Mouse (Mus musculus) liver, embryonic 16.5 days (tissue): ENCODE results near the gene Cmc2. TPM values are rescaled to one million over a fixed set of nuclear protein-coding genes. Genes with fewer than 3 reads are reported as not detected.

Source experiments
- ATAC-seq: fragments of 200-750 bp; cut with Nextera tagmentation; 2 replicates; pipeline ENCODE4 v1.8.0; 2017; ENCODE audit warnings: low read depth, mild to moderate bottlenecking, moderate number of reproducible peaks, moderate library complexity
- H3K27ac ChIP-seq: fragments of 300-500 bp; sonication (generic); 2 replicates; pipeline ENCODE4 v1.5.1; 2014; ENCODE audit warnings: mild to moderate bottlenecking, low read length
- H3K27me3 ChIP-seq: fragments of 300-500 bp; sonication (generic); 2 replicates; pipeline ENCODE4 v1.6.1; 2014; ENCODE audit warnings: low read depth, low read length, mixed read lengths; ENCODE audit not compliant: control insufficient read depth, insufficient read depth
- H3K36me3 ChIP-seq: fragments of 300-500 bp; sonication (generic); 2 replicates; pipeline ENCODE4 v1.6.1; 2014; ENCODE audit warnings: mild to moderate bottlenecking; ENCODE audit not compliant: control insufficient read depth, insufficient read depth
- H3K4me1 ChIP-seq: fragments of 300-500 bp; sonication (generic); 2 replicates; pipeline ENCODE4 v1.6.1; 2014; ENCODE audit warnings: low read depth, low read length, mixed read lengths; ENCODE audit not compliant: control insufficient read depth
- H3K4me2 ChIP-seq: fragments of 300-500 bp; sonication (generic); 2 replicates; pipeline ENCODE4 v1.6.1; 2014; ENCODE audit warnings: low read depth, low read length, mixed read lengths
- H3K4me3 ChIP-seq: fragments of 300-500 bp; sonication (generic); 2 replicates; pipeline ENCODE4 v1.5.1; 2014; ENCODE audit warnings: low read depth, mild to moderate bottlenecking, low read length
- H3K9ac ChIP-seq: fragments of 300-500 bp; sonication (generic); 2 replicates; pipeline ENCODE4 v1.6.1; 2014; ENCODE audit warnings: low read depth, low read length
- H3K9me3 ChIP-seq: fragments of 300-500 bp; sonication (generic); replicated peaks from 2 replicates; pipeline ENCODE4 v1.6.1; 2016; ENCODE audit warnings: low read length; ENCODE audit not compliant: control insufficient read depth
- WGBS: fragments of 180-500 bp; shearing (Covaris S2); extraction: QIAGEN DNeasy Blood & Tissue Kit; methylation state at CpG from one replicate; pipeline ENCODE4 v1.1.7; 2014; ENCODE audit not compliant: insufficient replicate concordance; 5-methylcytosine and 5-hydroxymethylcytosine counted together
- polyA plus RNA-seq: library from polyadenylated mRNA; unstranded; fragments of >200 nt; fragmentation: Nextera tagmentation; extraction: Ambion mirVana; gene quantifications from 2 replicates; pipeline ENCODE4 v1.2.1, GENCODE M21; 2015

Cmc2 gene
- polyA plus RNA-seq, 1 experiment from 2014 or later, result 54.0 TPM

GRCm38 (mm10) chr8:116927880-116928279 is 6.6 kb upstream of the Cmc2 start:
- Histone ChIP-seq H3K4me2 (no peak overlapping the region), H3K4me3 (no peak overlapping the region), H3K9ac (no peak overlapping the region), H3K27ac (no peak overlapping the region), H3K27me3 (no peaks in the 10 kb centered on the region), H3K4me1 (peaks cover 4% of the 10 kb centered on the region), H3K9me3 (no peaks in the 10 kb centered on the region), H3K36me3 (peaks cover 39% of the 10 kb centered on the region)
- WGBS, result 74% methylated on average over 9 of the region's 9 CpGs
- ATAC-seq, result peak; percentile 41; the same call in 1 of the 2 replicates

GRCm38 (mm10) chr8:116923526-116923925 is 2.3 kb upstream of the Cmc2 start:
- Histone ChIP-seq H3K4me2 (no peak overlapping the region), H3K27me3 (no peaks in the 10 kb centered on the region), H3K4me3 (no peak overlapping the region), H3K36me3 (peaks cover 23% of the 10 kb centered on the region), H3K9ac (no peak overlapping the region), H3K27ac (no peak overlapping the region), H3K9me3 (no peaks in the 10 kb centered on the region), H3K4me1 (peaks cover 22% of the 10 kb centered on the region)
- WGBS, result 39% methylated on average over 8 of the region's 8 CpGs
- no peak for ATAC-seq

- Histone ChIP-seq H3K36me3 (peaks cover 13% of the 10 kb centered on the region), H3K4me3 (peak overlapping the region; percentile 93), H3K9ac (peak overlapping the region; percentile 91), H3K9me3 (no peaks in the 10 kb centered on the region), H3K27me3 (no peaks in the 10 kb centered on the region), H3K4me1 (peaks cover 25% of the 10 kb centered on the region), H3K27ac (peak overlapping the region; percentile 92), H3K4me2 (peak overlapping the region; percentile 81)
- no peak for ATAC-seq
- WGBS, result 24% methylated on average over 17 of the region's 17 CpGs
These were observed 954 bp upstream of the Cmc2 start for GRCm38 (mm10) chr8:116922060-116922757.

GRCm38 (mm10) chr8:116921005-116921336 is 284 bp downstream of the Cmc2 start:
- Histone ChIP-seq H3K4me1 (peaks cover 25% of the 10 kb centered on the region), H3K4me2 (peak overlapping the region; percentile 81), H3K27me3 (no peaks in the 10 kb centered on the region), H3K9me3 (no peaks in the 10 kb centered on the region), H3K27ac (peak overlapping the region; percentile 92), H3K9ac (peak overlapping the region; percentile 91), H3K36me3 (peaks cover 1% of the 10 kb centered on the region), H3K4me3 (peak overlapping the region; percentile 93)
- WGBS, result under 1% methylated on average over 22 of the region's 22 CpGs
- peak; percentile 62 for ATAC-seq

- WGBS, result 91% methylated on average over 4 of the region's 4 CpGs
- no peaks in the 10 kb centered on the region for H3K9me3 ChIP-seq
These were observed 15.4 kb downstream of the Cmc2 start for GRCm38 (mm10) chr8:116905836-116906235.

GRCm38 (mm10) chr8:116905252-116905651 is 16.0 kb downstream of the Cmc2 start:
- WGBS, result 66% methylated on average over 4 of the region's 4 CpGs

More at GRCm38 (mm10) chr8:116905836-116906235, 15.4 kb downstream of the Cmc2 start:
- H3K9ac ChIP-seq, result no peak overlapping the region
- H3K4me2 ChIP-seq, result no peak overlapping the region
- no peak for ATAC-seq
- no peaks in the 10 kb centered on the region for H3K27me3 ChIP-seq
- no peaks in the 10 kb centered on the region for H3K4me1 ChIP-seq
- H3K4me3 ChIP-seq, result no peak overlapping the region
- no peak overlapping the region for H3K27ac ChIP-seq
- peaks cover 5% of the 10 kb centered on the region; the same call in 1 of the 2 replicates for H3K36me3 ChIP-seq

GRCm38 (mm10) chr8:116904736-116905135 is 16.5 kb downstream of the Cmc2 start:
- H3K4me2 ChIP-seq, result no peak overlapping the region
- H3K27me3 ChIP-seq, result no peaks in the 10 kb centered on the region
- H3K9me3 ChIP-seq, result no peaks in the 10 kb centered on the region
- no peaks in the 10 kb centered on the region for H3K4me1 ChIP-seq
- 90% methylated on average over 4 of the region's 4 CpGs for WGBS
- H3K4me3 ChIP-seq, result no peak overlapping the region
- no peak overlapping the region for H3K9ac ChIP-seq
- peaks cover 2% of the 10 kb centered on the region; the same call in 1 of the 2 replicates for H3K36me3 ChIP-seq
- no peak for ATAC-seq
- H3K27ac ChIP-seq, result no peak overlapping the region

More at GRCm38 (mm10) chr8:116905252-116905651, 16.0 kb downstream of the Cmc2 start:
- Histone ChIP-seq H3K9me3 (no peaks in the 10 kb centered on the region), H3K27ac (no peak overlapping the region), H3K4me3 (no peak overlapping the region), H3K27me3 (no peaks in the 10 kb centered on the region), H3K4me1 (no peaks in the 10 kb centered on the region), H3K9ac (no peak overlapping the region), H3K4me2 (no peak overlapping the region), H3K36me3 (peaks cover 2% of the 10 kb centered on the region; the same call in 1 of the 2 replicates)
- ATAC-seq, result no peak

- Histone ChIP-seq H3K4me1 (no peaks in the 10 kb centered on the region), H3K9ac (no peak overlapping the region), H3K27ac (no peak overlapping the region), H3K36me3 (peaks cover 3% of the 10 kb centered on the region), H3K9me3 (no peaks in the 10 kb centered on the region; the same call in 1 of the 2 replicates), H3K27me3 (no peaks in the 10 kb centered on the region), H3K4me3 (no peak overlapping the region), H3K4me2 (no peak overlapping the region)
- no peak for ATAC-seq
- WGBS, result 89% methylated on average over 6 of the region's 6 CpGs
These were observed 25.7 kb downstream of the Cmc2 start for GRCm38 (mm10) chr8:116895521-116895920.

GRCm38 (mm10) chr8:116893938-116894337 is 27.3 kb downstream of the Cmc2 start:
- H3K4me1 ChIP-seq, result no peaks in the 10 kb centered on the region
- no peak overlapping the region for H3K4me2 ChIP-seq
- H3K27ac ChIP-seq, result no peak overlapping the region
- ATAC-seq, result no peak
- H3K4me3 ChIP-seq, result no peak overlapping the region
- H3K36me3 ChIP-seq, result peaks cover 9% of the 10 kb centered on the region
- H3K9ac ChIP-seq, result no peak overlapping the region
- WGBS, result 68% methylated on average over 11 of the region's 11 CpGs
- H3K27me3 ChIP-seq, result no peaks in the 10 kb centered on the region
- no peaks in the 10 kb centered on the region; the same call in 1 of the 2 replicates for H3K9me3 ChIP-seq
